Mouse (Mus musculus) hindlimb bud, embryonic 11.5 days (tissue): ENCODE measurements around the gene Npm3.

ENCODE experiments used
- DNase-seq: peaks from one replicate; pipeline ENCODE4 v3.0.0-alpha.2; 2012; ENCODE audit warnings: low read depth, low spot score; ENCODE audit errors: extremely low spot score

Npm3 gene

DNA sequence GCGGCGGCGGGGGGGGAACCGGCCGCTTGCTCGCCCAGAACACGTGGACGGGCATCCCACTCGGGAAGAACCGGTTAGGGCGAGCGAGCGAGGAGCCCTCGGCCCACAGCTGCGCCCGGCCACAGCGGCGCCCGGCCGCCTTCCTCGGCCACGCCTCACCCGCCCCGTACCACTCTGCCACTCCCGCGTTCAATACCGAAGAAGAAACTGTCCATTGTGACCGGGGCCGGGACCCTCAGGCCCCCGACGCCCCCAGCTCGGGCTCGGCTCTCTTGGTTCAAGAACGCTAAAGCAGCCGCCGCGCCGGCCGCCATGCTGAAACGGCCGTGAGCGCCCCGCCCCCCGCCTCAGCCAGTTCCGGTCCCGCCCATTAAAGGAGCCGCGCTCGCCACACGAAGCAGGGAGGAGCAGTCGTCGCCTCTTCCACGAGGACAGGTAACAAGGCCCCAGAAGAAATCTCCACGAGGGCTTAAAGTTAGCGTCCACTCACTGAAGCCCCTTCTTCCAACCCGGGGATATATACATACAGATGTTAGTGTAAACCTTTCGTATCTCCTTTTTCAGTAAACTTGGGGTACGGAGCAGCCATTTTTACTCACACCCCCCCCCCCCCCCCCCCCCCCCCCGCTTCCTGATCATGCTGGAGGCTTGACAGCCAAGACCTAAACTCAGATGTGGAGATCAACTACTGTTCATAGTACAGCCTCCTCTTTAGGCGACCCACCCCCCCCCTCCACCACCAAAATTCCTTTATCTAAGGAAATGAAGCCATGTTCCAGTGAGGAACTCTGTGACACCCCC, at the start of gene Npm3:
Gene Npm3, minus strand, starts transcription at position 349 of the 801 bp plus-strand sequence.
- peak; percentile 60 for DNase-seq

- no peak for DNase-seq
Observed at GRCm38 (mm10) chr19:45796879-45797278, 47.5 kb upstream of the Npm3 start.

DNA sequence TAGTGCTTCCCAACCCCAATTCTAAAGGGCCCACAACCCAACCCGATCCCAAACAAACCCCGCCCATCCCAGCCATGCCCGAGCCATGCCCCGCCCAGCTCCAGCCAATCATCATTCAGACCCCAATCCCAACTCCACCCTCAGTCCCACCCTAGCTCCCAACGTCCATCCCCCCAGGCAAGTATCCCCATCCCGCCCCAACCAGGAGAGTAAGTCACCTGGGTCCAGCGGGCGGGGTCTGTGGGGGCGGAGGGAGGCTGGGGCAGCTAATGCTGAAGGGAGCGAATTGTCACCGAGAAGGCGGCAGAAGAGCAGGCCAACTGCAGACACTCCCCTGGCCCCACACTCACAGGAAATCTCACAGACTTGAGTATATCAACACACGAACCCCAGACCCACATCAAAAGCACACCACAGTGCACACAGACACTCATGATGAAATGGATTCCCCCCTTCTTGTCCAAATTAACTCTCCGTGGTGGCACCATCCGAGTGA, 46.7 kb upstream of the Npm3 start:
- no peak for DNase-seq

GRCm38 (mm10) chr19:45795406-45795944, 46.1 kb upstream of the Npm3 start:
- DNase-seq: no peak

GRCm38 (mm10) chr19:45794718-45795117, 45.3 kb upstream of the Npm3 start:
- DNase-seq: no peak

GRCm38 (mm10) chr19:45792404-45792803, 43.0 kb upstream of the Npm3 start:
- DNase-seq: no peak

- DNase-seq: no peak
Observed at GRCm38 (mm10) chr19:45789888-45790874, 40.8 kb upstream of the Npm3 start.

DNA sequence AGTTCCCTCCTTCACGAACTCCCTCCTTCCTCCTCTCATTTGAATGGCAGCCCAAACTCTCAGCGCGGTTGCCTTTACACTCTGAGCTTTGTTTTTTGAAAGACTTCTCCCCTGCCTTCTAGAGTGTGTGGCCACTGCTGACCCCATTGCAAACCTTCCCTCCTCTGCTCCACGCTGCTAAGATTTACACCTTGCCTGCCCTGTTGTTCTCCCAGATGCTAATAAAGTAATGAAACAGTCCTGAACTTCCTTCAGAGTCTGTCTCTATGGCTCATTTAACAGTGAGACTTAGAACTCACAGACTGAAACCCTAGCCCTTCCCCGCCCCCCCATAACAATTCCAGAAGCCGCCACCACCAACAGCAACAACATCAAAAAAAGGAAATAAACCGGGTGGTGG, 40.0 kb upstream of the Npm3 start:
- no peak for DNase-seq

DNA sequence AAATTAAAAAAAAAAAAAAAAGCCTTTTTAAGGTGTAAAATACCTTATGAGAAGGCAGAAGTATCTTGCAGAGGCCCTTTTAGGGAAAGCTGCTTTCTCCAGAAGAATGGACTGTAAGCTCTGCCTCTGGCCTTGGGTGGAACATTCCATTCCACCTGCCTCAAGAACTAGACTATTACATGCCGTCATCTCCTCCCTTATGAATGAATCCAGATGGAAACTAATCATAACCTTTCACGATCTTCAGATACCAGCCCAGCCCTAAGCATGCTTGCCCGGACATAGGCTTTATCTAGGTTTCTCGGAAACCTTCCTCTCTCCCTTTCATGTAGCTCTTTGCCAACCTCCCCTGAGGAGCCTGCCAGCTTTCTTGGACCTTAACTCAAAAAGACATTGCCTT, 38.9 kb upstream of the Npm3 start:
- no peak for DNase-seq

- no peak for DNase-seq
Observed at GRCm38 (mm10) chr19:45787450-45787849, 38.1 kb upstream of the Npm3 start.

DNA sequence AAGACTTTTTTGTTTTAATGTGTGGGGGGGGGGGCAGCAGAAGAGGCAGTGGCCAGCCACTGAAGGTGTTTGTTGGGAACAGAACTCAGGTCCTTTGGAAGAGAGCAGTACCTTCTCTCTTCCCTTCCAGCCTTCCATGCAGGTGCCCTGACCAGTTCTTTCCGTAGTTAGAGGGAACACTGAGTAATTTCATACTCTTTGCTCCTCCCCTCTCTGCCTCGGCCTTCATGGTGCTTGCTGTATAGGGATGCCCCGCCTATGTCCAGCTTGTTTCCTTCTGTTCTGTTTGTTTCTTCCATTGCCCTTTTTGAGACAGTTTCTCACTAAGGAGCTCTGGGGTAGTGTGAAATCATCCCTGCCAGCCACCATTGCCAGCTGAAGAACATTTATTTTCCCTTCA, 36.1 kb upstream of the Npm3 start:
- DNase-seq: no peak

DNA sequence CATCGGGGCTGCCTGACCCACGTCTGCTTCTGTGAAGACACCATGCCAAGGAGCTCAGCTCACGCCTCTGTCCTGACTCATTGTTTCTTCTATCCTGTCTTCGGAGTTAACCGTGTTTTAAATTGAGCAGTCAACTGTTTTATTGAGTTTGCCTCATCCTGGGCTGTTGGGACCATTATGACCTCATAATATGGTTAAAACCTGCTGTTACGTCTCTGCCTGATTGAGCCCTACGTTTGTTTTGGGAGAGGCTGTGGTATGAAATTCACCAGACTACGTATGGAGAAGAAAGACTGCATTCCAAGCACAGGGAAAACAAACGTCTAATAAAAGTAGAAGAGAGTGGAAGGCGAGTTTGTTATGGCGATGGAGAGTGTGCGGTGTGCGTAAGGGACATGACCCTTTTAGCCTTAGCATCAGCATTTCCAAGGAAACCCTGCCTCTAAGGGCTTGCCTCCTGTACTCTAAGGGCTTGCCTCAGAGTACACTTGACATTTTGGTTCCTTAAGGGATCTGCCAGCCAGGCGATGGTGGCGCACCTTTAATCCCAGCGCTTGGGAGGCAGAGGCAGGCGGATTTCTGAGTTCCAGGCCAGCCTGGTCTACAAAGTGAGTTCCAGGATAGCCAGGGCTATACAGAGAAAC, 34.7 kb upstream of the Npm3 start:
- no peak for DNase-seq

DNA sequence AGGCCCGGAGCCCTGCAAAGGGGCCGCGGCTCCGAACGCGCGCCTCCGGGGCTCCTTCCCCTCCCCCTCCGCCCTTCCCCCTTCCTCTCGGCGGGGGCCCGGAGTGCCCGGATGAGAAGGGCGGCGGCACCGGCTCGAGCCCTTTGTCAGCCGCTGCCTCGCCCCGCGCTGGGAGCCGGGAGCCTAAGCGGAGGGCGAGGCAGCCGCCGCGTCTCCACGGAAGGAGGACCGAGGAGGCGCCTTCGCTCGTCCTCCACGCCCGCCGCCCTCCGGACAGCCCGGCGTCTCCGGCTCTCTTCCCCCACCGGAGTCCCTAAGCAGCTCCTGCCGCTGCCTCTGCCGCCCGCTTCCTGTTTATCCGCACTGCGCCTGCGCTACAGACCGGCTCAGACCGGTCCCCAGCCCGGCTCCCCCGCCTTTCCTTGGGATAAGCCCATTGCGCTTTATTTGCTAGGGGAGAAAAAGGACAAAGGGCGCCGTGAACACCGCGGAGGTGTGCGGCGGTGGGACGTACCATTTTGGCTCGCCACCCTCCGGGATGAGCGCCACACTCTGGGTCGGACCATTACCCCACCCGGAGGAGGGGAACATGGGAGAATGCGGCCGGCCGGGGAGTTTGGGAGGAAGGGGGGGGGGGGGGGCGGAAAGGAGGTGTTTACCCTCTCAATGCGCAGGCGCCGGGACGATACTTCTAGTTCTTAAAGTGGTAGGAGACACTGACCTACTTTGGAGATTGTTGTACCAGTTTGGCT, 34.0 kb upstream of the Npm3 start, which contains the start of gene Mgea5:
Gene Mgea5, minus strand, starts transcription at position 657 of the 752 bp plus-strand sequence.
- DNase-seq: peak; percentile 89

DNA sequence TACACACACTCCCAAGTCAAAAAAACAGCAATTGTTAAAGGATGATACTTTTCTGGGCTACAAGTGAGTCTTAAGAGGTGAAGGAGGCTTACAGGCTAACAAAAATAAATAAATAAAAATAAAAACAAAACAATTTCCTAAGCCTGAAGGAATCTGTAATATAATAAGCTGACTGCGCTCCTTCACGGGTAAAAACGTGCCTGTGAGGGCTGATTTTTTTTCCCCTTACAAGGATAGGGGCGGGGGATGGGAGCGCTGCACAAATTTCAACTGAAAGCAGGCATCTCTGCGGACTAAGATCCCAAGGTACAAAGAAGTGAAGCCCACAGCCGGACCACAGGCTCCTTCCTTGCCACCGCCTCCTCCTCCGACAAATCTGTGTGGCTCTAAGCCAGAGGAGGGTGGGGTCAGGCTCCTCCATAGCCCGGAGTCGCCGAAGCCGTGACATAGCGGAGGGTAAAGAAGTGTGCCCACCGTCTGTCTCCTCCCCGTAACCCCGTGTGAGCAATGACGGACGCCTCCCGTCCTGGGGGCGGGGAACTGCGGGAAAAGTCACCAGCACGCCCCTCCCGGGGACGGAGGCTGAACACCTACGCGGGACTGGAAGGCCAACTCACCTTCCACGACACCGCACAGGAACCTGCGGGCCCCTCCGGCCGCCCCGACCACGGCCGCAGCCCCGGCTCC, 33.1 kb upstream of the Npm3 start:
- DNase-seq: peak; percentile 18

GRCm38 (mm10) chr19:45781676-45782075, 32.3 kb upstream of the Npm3 start:
- no peak for DNase-seq

GRCm38 (mm10) chr19:45780350-45780915, 31.0 kb upstream of the Npm3 start:
- no peak for DNase-seq

DNA sequence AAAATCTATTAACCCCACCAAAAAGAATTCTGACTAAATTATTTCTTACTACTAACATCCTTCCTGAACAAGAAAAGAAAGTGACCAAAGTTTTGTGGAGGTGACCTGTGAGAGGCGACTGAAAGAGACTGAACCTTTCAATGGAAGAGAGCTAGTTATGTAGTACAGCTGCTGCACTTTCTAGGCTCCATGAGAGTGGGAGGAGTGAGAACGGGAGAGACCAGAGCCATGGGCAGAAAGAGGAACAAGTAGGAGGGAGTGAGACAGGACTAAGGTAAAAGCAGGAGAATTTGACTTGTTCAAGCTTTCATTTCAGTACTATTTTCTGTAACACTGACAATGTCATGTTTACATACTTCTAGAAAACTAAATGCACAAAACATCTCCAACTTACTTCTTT, 26.1 kb upstream of the Npm3 start:
- DNase-seq: no peak

- no peak for DNase-seq
Observed at GRCm38 (mm10) chr19:45771501-45771900, 22.1 kb upstream of the Npm3 start.

DNA sequence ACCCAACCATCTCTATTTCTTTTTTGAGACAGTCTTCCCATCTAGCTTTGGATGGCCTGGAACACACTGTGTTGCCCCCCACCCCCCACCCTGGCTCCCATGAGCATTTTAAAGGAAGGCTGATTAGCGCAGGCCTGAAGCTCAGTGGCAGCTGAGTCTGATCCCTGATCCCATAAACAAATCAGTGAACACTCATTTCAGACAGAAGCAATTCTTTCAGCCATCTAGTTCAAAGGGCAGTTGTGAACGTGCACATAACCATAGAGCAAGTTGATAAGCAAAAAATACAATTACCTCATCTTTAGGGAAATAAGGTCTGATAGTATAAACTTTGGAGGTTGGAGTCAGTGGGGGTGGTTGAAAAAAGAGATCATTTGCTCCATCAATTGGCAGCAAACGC, 11.4 kb upstream of the Npm3 start:
- no peak for DNase-seq
